Mouse (Mus musculus) spleen, embryonic (tissue): ENCODE results near the gene Olfr556.
"Not testable (repeated sequence)": the region's sequence is repeated elsewhere in the genome, so short reads cannot be mapped to it uniquely, and the experiment has no call there.

Experiments used
- CTCF ChIA-PET: fragments of 350-600 bp; sonication (Branson Sonifier 250); formaldehyde crosslinking; loops from one replicate; lab custom pipeline; 2022; lab: Charles Lee

The Olfr556 gene

GRCm38 (mm10) chr7:102664599-102664998 lies at the start of gene Olfr556:
TSS of gene Olfr556 (plus strand) at chr7:102664899.
- CTCF ChIA-PET = no interaction called here

- CTCF ChIA-PET = no interaction called here
Measured at GRCm38 (mm10) chr7:102618118-102618517, 46.6 kb upstream of the Olfr556 start, which contains the start of gene Olfr553. TSS of gene Olfr553 (minus strand) at chr7:102618218.

DNA sequence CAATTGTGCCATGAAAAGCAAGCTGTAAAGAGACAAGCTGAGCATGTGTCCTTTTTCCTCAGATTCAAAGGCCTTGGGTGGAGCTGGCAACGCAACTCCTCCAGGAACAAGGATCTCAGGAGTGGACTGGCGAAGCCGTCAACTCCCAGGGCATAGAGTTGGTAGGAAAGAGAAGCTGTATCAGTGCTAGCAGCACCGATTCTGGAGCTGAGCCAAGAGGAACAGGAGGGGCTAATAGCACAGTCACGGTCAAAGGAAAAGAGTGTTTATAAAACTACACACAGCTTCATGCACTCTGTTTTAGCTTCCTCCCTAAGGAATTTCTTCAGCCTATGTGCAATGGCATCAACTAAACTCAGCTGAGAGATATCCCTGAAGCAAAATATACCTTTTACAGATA lies 45.1 kb upstream of the Olfr556 start:
- CTCF ChIA-PET = no interaction called here

GRCm38 (mm10) chr7:102620368-102620767 lies 44.3 kb upstream of the Olfr556 start:
- CTCF ChIA-PET = not testable (repeated sequence)

- CTCF ChIA-PET = interaction anchor here (0.6 kb wide), 1 partner anchor 79 kb away, joined by 9 read pairs; no protein-coding TSS in a partner anchor
Measured at GRCm38 (mm10) chr7:102636665-102637064, 28.0 kb upstream of the Olfr556 start.

- CTCF ChIA-PET = no interaction called here
Measured at GRCm38 (mm10) chr7:102638132-102638531, 26.6 kb upstream of the Olfr556 start, which contains the start of gene Olfr554. TSS of gene Olfr554 (plus strand) at chr7:102638432.

- CTCF ChIA-PET = not testable (repeated sequence)
Measured at GRCm38 (mm10) chr7:102644945-102645344, 19.8 kb upstream of the Olfr556 start.

- CTCF ChIA-PET = no interaction called here
Measured at GRCm38 (mm10) chr7:102658523-102658922, 6.2 kb upstream of the Olfr556 start, which contains the start of gene Olfr555. TSS of gene Olfr555 (plus strand) at chr7:102658823.

GRCm38 (mm10) chr7:102665378-102665777 lies 679 bp downstream of the Olfr556 start:
- CTCF ChIA-PET = no interaction called here

- CTCF ChIA-PET = no interaction called here
Measured at GRCm38 (mm10) chr7:102676225-102676624, 11.5 kb downstream of the Olfr556 start.

DNA sequence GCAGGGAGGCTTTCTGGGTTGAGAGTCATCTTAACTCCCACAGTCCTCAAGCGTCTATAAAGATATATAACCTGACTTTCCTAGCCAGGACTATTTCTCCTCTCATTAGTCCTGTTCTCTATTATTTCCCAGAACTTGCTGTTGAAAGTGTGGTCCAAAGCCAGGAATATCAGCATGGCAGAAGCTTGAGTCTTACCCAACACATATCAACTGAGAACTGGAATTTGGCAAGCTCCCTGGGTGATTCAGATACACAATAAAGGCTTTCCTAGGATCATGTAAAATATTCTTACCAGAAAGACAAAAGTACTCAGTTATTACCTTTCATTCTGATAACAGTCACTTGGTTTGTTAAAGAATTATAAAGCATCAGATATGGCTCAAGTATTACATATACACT lies 17.2 kb downstream of the Olfr556 start:
- CTCF ChIA-PET = no interaction called here

- CTCF ChIA-PET = no interaction called here
Measured at GRCm38 (mm10) chr7:102686944-102687501, 22.3 kb downstream of the Olfr556 start, which contains the start of gene Trim68. TSS of gene Trim68 (minus strand) at chr7:102687327.

- CTCF ChIA-PET = interaction anchor here (1.2 kb wide), 1 partner anchor 18 kb away, joined by 3 read pairs; no protein-coding TSS in a partner anchor
Measured at GRCm38 (mm10) chr7:102695358-102696125, 30.8 kb downstream of the Olfr556 start, which contains the start of gene Olfr557. TSS of gene Olfr557 (plus strand) at chr7:102695910.

- CTCF ChIA-PET = no interaction called here
Measured at GRCm38 (mm10) chr7:102698461-102698860, 33.8 kb downstream of the Olfr556 start.

DNA sequence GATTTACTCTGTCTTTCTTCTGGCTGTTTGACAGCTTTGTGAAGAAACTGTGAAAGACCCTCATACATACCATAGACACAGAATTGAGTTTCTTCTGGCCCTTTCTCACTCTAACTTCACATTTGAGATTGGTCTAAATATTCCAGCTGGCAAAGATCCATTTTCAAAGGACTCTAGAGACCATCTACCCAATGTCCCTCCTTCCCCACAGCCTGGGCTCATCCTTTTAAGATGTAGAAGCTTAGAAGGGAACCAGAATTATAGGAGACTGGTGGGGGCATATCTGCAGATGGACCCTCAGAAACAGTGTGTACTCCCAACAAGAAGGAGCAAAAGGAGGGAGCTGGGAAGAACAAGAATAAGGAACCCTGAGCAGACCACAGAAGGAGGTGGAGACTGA lies 37.2 kb downstream of the Olfr556 start, which contains the start of gene Olfr558:
Olfr558 (plus strand) TSS at position 301 of the 400 bp plus-strand sequence.
- CTCF ChIA-PET = no interaction called here

- CTCF ChIA-PET = no interaction called here
Measured at GRCm38 (mm10) chr7:102718970-102719369, 54.3 kb downstream of the Olfr556 start, which contains the start of gene Olfr33. TSS of gene Olfr33 (minus strand) at chr7:102719070.
